Mouse (Mus musculus) gastrocnemius, postnatal 4 days (tissue): Measurements from ENCODE around the gene Zmym1. TPM values are rescaled to one million over a fixed set of nuclear protein-coding genes. Genes with fewer than 3 reads are reported as not detected.
"Not testable (repeated sequence)": the region's sequence is repeated elsewhere in the genome, so short reads cannot be mapped to it uniquely, and the experiment has no call there.

Experiments used
- DNase-seq, 2 experiments: peaks; one replicate each; pipeline ENCODE4 v3.0.0; 2021 to 2022; ENCODE audit warnings: low spot score in 2 of 2, mixed read lengths in 2 of 2
- long read RNA-seq, 2 experiments: library from polyadenylated mRNA; stranded (forward); transcript quantifications; one replicate each; pipeline ENCODE4 v2.0.0; 2021
- total RNA-seq, 2 experiments: library from RNA; stranded (reverse); gene quantifications; 2 replicates each; pipeline ENCODE4 v1.2.3; 2021

Gene Zmym1
- 1 to 10 TPM; 6.8 to 6.9 TPM for total RNA-seq
- long read RNA-seq, experiment 1, transcript Zmym1-203 (8 exons, 3,852 nt), result major isoform, 10 of 13 reads
- long read RNA-seq, experiment 1, partial matches to known transcripts, result 1 of 13 reads
- long read RNA-seq, experiment 1, other reads (novel, unspliced or antisense), result 2 of 13 reads
- long read RNA-seq, experiment 2, transcript Zmym1-203 (8 exons, 3,852 nt), result major isoform, 5 of 6 reads
- long read RNA-seq, experiment 2, partial matches to known transcripts, result 0 of 6 reads
- long read RNA-seq, experiment 2, other reads (novel, unspliced or antisense), result 1 of 6 reads

DNA sequence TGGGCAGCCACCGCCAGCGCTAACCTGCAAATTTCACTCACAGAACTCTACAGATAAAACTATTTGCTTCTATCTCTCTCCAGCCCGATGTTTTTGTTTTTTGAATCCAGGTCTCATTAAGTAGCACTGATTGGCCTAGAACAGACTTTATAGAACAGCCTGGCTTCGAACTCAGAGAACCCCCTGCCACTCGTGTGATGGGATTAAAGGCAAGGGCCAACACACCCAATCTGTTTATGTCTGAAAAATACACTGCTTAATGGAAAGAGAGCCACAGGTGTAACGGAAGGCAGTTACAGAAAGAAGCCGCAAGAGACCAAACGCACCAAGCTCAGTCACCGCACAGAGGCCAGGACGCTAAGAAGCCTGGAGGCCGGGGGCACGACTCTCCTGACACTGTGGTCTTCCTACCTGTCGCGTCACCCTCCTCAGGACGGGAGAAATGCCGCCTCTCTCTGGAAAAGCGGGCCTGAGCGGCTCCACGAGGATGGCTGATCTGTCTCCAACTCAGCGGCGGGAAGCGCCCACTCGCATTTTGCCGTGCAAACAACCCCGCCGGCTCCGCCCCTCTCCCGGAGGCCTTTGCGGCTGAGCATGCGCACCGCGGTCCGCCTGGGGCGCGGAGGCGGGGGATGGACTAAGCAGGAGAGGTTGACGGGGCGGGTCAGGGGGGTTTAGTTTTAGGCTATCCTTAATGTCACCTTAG is at the start of gene Zmym1:
Gene Zmym1 (minus strand): TSS at position 568 of the 706 bp plus-strand sequence.
- DNase-seq, result peak; percentile 85 to 93

DNA sequence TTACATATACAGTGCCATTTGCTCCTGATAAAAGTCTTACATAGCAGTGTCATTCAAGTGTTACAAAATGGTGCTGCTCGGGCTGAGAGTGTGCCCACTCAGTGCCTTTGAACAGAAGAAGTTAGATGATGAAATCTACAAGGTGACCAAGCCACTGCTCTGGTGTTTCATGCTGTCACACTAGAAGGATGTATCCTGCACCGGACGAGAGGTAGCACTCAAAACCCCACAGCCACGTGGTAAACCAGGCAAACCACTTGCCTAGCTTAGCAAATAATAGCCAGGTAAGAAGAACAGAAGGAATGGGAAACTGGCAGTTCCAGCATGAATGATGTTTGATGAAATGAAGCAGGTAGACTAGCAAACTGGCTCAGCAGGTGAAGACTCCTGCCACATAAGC is 49.6 kb upstream of the Zmym1 start:
- no peak for DNase-seq

DNA sequence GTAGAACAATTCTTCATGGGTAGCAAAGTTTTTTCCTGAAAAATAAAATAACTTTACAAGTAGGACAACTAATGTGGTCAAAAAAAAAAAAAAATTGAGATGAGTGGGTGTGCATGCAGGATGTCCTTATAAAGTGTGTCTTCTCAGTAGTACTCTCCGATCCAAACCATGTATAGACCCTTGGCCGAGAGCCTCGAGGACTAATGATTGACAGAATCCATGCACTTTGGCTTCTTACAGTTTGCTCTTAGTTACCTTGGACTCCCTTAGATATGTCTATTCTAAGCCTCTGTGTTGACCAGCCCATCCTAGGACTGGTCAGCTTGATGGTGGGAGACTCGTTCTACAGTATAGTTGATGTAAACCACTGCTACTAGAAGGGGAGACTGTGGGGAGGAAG is 46.6 kb upstream of the Zmym1 start:
- no peak for DNase-seq

DNA sequence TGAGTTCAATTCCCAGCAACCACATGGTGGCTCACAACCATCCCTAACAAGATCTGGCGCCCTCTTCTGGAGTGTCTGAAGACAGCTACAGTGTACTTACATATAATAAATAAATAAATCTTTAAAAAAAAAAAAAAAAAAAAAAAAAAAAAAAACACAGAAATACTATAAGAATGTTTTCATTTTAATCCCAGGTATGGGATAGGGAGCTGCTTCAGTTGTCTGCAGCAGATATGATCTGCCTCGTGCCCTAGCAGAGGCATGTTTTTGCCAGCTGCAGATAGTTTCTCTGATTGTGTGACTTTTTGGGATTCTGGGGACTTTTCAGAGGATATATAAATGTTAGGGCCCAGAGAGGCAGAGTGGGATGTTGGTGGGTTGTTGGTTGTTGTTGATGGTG is 38.6 kb upstream of the Zmym1 start:
- DNase-seq, result not testable (repeated sequence)

DNA sequence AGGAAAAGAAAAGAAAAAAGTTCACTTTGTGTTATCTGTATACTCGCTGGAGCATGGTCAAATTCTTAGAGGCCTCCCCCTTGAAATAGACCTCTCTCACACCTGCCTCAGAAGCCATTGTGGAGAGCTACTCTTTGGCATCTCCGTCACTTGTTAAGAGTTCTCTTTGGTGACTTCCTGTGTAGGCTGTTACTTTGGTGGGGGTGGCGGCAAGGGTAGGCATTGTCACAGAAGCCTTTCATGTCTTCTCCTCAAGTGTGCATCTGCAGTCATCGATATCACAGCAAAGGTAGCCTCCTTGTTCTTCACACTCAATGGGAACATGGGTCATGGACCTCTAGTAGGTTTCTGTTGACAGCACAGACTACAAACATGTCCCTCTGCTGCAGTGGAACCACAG is 34.1 kb upstream of the Zmym1 start:
- DNase-seq, result no peak

DNA sequence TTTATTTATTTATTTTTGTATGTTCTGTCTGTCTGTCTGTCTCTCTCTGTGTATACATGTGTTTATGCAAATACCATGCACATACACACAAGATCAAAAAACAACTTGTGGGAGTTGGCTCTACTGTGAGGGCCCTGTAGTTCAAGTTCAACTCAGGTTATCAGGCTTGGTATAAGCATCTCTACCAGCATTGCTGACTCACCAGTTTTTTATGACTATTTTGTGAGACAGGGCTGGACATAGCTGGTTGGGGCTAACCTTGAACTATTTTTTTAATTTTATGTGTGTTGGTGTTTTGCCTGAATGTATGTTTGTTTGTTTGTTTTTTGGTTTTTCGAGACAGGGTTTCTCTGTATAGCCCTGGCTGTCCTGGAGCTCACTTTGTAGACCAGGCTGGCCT is 30.2 kb upstream of the Zmym1 start:
- no peak for DNase-seq

DNA sequence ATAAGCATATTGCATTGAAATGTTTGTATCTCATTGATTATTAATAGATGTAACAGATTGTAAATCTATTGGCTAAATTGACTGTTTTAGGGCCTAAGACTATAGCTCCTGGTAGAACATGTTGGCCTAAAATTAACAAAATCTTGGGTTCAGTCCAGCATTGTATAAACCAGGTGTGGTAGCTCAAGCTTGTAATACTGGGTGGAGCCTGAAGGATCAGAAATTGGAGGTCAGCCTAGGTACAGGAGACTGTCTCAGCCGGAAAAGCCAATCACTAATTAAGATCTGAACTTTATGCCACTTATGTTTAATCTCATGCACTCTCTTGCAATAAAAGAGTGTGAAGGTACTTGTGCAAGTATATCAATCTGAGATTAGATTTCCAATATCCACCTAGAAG is 24.8 kb upstream of the Zmym1 start:
- no peak for DNase-seq

DNA sequence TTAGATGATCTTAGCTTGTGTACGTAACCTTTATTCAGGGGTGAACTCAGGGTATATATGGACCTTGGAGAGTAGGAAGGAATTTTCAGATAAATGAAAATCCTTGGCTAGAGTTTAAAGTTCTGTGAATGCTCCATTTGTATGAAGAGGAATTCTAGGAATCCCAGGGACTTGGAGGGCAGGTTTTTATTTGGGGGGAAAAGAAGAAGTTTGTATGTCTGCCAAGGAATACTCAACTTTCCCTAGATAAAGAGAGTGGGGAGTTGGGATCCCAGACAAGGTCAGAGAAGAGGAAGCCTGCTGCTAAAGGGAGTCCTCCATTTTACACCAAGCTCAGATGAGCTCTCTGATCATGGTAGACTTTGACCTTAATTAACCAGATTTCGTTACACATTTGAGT is 22.2 kb upstream of the Zmym1 start:
- DNase-seq, result no peak

DNA sequence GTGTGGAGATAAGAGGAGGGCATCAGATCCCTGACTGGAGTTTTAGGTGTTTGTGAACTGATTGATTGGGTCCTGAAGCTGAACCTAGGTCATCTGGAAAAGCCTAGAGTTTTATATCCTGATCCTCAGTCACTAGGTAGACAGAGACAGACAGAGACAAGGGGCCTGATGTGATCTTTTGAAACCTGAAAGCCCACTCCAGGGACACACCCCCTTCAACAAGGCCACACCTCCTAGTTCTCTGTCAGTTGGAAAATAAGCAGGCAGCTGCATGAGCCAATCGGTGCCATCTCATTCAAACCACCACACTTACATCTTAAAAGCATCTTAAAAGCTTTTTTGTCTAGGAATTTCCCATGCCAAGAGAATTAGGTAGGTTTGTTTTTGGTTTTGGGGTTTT is 19.9 kb upstream of the Zmym1 start:
- no peak for DNase-seq

DNA sequence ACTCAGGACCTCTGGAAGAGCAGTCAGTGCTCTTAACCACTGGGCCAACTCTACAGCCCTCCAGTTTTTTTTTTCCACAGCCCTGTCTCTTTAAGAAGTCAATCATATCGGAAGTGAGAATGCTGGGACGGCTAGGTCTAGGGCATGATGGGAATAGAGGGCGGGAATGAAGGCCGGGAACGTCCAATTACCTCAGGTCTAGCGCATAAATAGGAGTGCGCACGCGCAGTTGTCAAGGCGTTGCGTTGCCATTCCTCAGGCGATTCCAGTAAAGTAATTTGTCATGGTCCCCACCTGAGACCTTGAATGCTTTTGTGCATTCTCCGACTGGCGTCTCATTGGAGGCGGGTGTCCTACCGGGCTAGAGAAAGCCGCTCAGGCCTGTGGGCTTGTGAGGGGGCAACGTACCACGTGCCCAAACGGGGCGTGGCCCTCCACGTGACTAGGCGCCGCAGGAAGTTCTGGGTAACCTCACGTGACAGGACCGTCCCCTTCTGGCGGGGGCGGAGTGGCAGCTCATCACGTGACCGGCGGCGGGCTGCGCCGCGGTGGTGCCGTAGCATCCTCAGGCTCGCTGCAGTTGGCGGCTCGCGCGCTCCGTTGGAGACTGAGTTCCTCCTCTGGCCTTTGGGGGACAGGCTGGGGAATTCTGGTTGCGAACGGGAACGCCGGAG is 16.1 kb upstream of the Zmym1 start, which contains the start of gene Zmym6:
Gene Zmym6 (plus strand): TSS at position 509 of the 674 bp plus-strand sequence.
- peak; percentile 91 to 96 for DNase-seq

DNA sequence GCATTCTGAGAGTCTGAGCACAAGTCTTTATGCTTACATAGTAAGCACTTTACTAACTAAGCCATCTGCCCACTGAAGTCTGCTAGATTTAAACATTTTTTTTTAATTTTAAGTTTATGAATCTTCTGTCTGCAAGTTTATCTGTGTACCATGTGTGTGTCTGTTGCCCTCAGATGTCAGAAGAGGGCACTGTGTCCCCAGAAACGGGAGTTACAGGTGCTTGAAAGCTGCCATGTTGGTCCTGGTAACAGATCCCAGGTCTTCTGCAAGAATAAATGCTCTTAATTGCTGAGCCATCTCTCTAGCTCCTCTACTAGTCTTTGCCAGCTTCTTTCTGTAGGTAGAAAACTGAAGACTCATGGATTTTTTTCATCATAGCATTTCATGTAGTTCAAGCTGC is 14.0 kb upstream of the Zmym1 start:
- no peak for DNase-seq

DNA sequence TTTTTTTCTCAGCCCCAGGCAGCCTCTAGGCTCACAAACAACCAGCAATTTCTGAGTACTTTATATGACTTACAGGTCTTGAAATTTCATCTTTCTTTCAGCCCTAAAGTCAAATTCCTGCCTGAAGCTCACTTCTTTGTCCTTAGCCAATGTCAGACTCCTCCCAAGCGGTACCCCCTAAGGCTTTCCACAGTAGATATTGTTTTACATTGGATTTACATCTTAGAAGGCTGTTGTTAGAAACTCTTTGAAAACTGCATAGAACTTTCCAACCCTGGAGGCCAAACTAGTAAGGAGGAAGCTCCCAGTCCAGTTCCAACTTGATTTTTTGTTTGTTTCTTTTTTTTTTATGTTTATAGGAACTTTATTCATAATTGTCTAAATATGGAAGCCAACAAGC is 3.1 kb upstream of the Zmym1 start:
- no peak for DNase-seq

DNA sequence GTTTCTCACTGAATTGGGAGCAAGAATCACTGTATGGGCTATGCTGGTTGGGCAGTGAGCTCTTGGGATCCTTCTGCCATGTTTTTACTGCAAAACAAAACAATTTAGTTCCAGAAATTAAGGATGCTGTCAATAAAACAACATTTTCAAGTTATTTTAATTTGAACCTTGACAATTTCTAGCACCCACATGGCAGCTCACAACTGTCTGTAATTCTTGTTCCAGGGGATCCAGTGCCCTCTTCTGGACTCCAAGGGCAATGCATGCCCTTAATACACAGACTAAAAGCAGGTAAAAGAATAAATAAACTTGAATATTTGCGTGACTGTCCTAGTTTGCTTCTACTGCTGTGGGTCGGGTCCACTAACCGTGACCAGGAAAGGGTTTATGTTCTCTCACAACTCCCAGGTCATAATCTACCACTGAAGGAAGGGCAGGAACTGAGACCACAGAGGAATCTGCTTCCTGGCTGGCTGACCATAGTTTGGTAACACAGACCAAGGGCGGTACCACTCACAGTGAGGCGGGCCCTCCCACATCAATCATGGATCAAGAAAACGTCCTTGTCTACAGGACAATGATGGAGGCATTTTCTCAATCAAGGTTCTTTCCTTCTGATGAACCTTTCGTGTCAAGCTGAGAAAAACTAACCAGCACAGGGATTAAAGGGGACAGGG is 6.3 kb downstream of the Zmym1 start:
- no peak for DNase-seq

DNA sequence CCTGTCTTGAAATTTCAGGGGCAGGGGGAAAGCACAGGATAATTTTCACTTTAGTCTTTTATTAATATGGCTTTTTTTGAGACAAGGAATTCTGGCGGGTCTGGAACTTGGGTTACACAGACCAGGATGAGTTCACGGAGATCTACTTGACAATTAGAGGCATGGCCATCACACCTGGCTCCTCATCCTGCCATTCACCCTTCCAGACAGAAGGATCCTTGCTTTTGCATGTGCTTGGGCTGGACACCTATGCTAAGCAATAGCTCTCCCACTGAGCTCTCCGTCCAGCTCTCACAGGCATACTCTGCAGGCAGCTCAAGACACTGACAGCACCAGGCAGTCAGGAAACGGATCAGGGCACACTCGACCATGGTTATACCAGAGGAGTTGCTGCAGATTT is 7.9 kb downstream of the Zmym1 start:
- no peak for DNase-seq

DNA sequence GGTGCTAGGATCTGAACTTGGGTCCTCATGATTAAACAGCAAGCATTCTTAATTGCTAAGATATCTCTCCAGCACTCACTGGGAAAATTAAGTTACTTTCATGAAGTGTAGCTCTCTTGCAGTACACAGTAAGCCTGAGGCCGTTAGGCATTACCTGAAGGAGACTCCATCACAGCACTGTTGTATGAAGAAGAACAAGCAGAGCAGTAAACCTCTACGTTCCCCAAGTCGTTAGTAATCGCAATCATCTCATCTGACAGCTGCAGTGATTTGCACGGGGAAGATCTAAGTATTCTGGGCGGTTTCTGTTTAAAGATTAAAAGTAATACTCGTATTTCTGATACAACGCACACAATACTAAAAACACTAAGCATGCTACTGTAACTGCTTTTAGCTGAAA is 9.8 kb downstream of the Zmym1 start:
- no peak for DNase-seq

DNA sequence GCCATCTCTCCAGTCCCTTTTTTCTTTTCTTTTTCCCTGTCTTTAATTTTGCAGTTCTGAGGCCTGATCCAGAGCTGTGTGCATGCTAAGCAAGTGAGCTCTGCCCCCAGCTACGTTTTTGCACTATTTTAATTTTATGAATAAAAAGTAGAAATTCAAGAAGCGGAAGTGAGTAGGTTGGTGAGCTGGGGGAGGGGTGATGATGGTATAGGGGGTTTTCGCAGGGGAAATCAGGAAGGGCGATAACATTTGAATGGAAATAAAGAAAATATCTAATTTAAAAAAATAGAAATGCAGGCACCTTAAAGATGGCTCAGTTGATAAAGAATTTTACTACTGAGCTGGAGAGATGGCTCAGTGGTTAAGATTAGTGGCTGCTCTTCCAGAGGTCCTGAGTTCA is 17.4 kb downstream of the Zmym1 start:
- no peak for DNase-seq

DNA sequence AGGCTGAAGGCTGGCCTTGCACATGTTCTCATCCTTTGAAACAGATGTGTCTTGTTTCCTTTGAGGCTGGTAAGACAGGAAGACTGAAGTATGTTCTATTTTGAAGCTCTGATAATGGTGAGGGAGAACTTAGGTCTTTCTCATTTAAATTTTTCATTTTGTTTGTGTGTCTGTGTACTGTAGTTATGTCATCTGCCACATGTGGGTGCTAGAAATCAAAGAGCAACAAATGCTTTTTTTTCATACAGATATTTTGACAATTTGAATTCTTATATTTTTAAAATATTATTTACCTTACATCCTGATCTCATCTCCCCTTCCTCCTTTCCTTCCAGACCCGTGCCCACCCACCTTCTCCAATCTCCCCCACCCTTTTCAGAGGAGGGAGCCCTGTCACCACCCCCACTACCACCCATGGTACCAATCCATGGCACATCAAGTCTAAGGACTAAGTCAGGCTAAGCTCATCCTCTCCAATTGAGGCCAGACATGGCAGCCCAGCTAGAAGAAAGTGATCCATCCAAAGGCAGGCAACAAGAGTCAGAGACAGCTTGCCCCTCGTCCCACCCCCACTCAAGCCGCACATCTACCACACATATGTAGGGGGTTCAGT is 21.0 kb downstream of the Zmym1 start:
- no peak for DNase-seq

DNA sequence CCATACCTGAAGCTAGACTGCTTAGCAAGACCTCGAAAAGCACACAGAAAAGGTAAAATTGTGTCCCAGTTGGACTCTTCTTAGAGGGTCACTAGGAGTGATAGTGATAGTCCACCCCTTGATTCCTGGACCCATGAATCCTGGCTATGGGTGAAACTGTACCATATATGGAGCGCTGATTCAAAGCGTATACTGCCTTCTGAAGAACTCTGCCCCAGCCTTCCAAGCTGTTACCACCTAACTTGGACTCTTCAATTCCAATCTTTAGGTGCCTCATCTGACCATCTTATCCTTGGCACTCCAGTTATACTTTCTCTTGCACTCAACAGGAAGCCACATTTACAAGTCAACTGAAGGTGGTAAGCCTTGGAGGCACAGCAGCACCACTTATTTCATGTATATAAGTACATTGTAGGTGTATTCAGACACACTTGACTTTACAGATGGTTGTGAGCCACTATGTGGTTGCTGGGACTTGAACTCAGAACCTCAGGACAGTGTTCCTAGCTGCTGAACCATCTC is 22.1 kb downstream of the Zmym1 start:
- DNase-seq, result no peak

DNA sequence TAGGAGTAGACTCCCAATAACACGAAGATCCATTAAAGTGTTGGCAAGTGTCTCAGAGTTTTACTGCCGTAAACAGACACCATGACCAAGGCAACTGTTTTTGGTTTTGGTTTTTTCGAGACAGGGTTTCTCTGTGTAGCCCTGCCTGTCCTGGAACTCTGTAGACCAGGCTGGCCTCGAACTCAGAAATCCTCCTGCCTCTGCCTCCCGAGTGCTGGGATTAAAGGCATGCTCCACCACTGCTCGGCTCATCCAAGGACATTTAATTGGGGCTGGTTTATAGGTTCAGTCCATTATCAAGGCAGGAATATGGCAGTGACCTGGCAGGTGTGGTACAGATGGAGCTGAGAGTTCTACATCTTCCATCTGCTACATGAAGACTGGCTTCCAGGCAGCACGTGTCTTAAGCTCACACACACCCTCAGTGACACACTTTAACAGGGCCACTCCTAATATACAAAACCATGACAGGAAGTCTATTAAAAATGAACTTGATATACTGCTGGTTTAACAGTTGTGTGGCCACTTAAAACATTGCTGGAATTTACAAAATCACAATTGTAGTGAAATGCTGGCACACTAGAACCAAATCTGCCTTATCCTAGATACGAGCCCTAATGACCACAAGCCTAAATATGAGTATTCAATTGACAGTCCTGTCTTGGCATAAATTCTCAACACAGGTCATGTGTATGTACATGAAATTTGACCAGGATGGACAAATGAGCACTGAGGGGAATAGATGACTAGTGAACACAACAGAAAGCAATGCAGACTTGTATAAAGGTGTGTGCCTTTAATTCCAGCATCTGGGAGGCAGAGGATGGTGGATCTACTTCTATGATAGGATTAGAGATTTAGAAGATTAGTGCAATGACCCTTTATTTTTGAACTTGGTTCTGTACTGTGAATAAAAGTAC is 22.8 kb downstream of the Zmym1 start:
- DNase-seq, result no peak

DNA sequence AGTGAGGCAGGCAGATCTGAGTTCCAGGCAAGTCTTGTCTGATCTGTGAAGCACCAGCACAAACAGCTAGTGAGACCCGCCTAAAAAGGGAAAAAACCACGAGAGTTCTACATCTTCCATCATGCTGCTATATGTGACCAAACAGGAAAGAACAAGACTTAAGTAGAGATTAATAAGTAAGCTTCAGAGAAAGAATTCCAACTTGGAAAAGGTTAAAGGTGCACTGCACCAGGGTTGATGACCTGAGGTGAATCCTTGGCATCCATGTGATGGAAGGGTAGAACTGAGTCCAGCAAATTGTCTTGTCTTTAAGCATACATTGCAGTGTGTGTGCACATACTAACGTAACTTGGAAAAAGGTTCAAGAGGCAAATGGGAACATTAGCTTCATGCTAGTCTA is 23.8 kb downstream of the Zmym1 start:
- DNase-seq, result no peak
